Mouse (Mus musculus): ENCODE results near the gene Lrtm1. TPM values are rescaled to one million over a fixed set of nuclear protein-coding genes. Genes with fewer than 3 reads are reported as not detected.

Lrtm1 gene
- polyA plus RNA-seq, 1 experiment from 2014 or later: 1.7 TPM

DNA sequence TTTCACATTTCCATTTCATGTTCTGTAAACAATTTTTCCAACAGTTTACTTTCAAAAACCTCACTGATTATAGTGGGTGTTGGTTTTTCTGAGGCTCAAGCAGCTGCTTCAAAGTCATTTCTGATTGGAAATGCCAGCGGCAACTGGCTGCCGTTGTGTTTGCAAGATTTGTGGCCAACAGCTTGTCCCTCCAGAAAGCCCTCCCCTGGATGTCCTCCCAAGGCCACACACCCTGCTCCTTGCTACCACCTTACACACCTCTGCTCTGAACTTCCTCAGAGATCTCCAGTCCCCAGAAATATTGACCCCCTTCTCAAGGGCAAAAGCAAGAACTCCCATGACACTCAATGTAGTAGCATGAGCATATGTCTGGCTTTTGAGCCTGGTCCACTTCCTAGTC, 44.7 kb downstream of the Lrtm1 start:
- Histone ChIP-seq H3K27ac (ENCODE audit: low read depth) (no peak overlapping the region), H3K4me2 (ENCODE audit: low read depth, low read length) (no peak overlapping the region), H3K27me3 (ENCODE audit: insufficient read depth, low read length) (no peaks in the 10 kb centered on the region), H3K36me3 (replicated peaks; ENCODE audit: insufficient read depth, low read length) (no peaks in the 10 kb centered on the region), H3K9me3 (ENCODE audit: low read length) (no peaks in the 10 kb centered on the region), H3K4me3 (ENCODE audit: low read depth, low read length) (no peak overlapping the region), H3K9ac (replicated peaks) (no peak overlapping the region), H3K4me1 (ENCODE audit: insufficient read depth) (no peaks in the 10 kb centered on the region)
- no peak for ATAC-seq
- no peak for DNase-seq
- TF ChIP-seq CTCF (IDR thresholded peaks at IDR 0.05; ENCODE audit: low read depth) (no peak), EP300 (IDR thresholded peaks at IDR 0.05; ENCODE audit: low read depth) (no peak)
- WGBS (ENCODE audit: insufficient replicate concordance): 75% methylated on average over 2 of the region's 2 CpGs

DNA sequence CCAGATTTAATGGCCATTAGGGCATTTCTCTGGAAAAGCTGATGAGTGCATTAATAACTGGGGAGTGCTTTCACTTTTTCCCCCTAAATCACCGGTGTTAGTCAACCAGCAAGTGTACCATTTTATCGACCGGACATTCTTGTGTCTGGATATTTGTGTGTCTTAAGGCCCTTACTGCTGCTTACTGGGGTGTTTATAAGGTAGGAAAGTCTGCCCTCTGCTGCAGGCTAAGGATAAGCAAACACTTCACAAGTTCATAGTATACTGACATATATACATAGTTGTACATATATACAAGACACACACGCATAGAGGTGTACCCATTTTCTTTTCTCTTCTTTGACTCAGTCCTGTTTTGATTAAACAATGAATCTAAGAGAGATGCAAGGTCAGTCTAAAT, 55.7 kb downstream of the Lrtm1 start:
- TF ChIP-seq EP300 (IDR thresholded peaks at IDR 0.05; ENCODE audit: low read depth) (no peak), CTCF (IDR thresholded peaks at IDR 0.05; ENCODE audit: low read depth) (peak; percentile 45)
- Histone ChIP-seq H3K4me1 (ENCODE audit: insufficient read depth) (no peaks in the 10 kb centered on the region), H3K27me3 (ENCODE audit: insufficient read depth, low read length) (no peaks in the 10 kb centered on the region), H3K9me3 (ENCODE audit: low read length) (no peaks in the 10 kb centered on the region), H3K9ac (replicated peaks) (no peak overlapping the region), H3K36me3 (replicated peaks; ENCODE audit: insufficient read depth, low read length) (no peaks in the 10 kb centered on the region), H3K27ac (ENCODE audit: low read depth) (no peak overlapping the region), H3K4me3 (ENCODE audit: low read depth, low read length) (no peak overlapping the region), H3K4me2 (ENCODE audit: low read depth, low read length) (no peak overlapping the region)
- WGBS (ENCODE audit: insufficient replicate concordance): 86% methylated on average over 4 of the region's 4 CpGs
- ATAC-seq: no peak
- no peak for DNase-seq

DNA sequence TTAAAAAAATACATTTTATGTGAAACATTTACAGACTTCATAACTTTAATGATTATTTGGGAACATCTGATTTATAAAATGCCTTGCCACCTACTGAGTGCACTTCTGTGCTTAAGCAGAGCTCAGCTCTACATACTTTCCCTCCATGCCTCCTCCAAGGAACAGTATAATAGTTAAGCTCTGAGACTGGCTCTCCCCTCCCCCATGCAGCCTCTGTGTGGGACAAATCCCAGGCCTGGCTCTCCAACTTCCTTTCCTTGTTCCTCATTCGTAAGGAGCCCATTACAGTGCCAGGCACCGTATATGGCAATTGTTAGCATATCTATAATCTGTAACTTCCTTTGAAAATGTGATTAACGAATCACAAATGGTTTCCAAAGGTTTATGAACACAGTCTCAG, 59.4 kb downstream of the Lrtm1 start:
- Histone ChIP-seq H3K36me3 (replicated peaks; ENCODE audit: insufficient read depth, low read length) (no peaks in the 10 kb centered on the region), H3K27me3 (ENCODE audit: insufficient read depth, low read length) (no peaks in the 10 kb centered on the region), H3K9ac (replicated peaks) (no peak overlapping the region), H3K4me1 (ENCODE audit: insufficient read depth) (no peaks in the 10 kb centered on the region), H3K9me3 (ENCODE audit: low read length) (no peaks in the 10 kb centered on the region), H3K4me2 (ENCODE audit: low read depth, low read length) (no peak overlapping the region), H3K27ac (ENCODE audit: low read depth) (no peak overlapping the region), H3K4me3 (ENCODE audit: low read depth, low read length) (no peak overlapping the region)
- ATAC-seq (no peak), DNase-seq (no peak)
- TF ChIP-seq CTCF (IDR thresholded peaks at IDR 0.05; ENCODE audit: low read depth): no peak
- no peak for TF ChIP-seq EP300 (IDR thresholded peaks at IDR 0.05; ENCODE audit: low read depth)
- 42% methylated on average over 3 of the region's 3 CpGs for whole genome bisulfite sequencing (ENCODE audit: insufficient replicate concordance)

DNA sequence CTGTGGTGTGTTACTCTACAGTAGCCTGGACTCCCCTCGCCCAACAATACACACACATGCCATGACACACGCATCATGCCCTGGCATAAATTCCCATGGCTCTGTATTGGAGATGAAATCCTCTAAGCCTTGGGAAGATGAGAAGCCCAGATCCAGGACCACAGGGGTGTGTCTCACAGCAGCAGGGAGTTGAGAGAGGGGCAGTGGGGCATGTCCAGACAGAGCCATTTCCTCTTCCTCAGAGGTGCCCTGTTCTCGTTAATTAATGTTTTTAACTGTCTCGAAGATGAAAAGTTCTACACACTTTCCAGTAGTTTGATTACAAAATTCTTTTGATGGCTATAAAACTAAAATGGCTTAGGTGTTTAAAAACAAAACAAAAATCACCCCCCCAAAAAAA, 62.2 kb downstream of the Lrtm1 start:
- DNase-seq: no peak
- no peak overlapping the region for H3K9ac ChIP-seq (replicated peaks)
- no peaks in the 10 kb centered on the region for H3K36me3 ChIP-seq (replicated peaks; ENCODE audit: insufficient read depth, low read length)
- no peak for TF ChIP-seq CTCF (IDR thresholded peaks at IDR 0.05; ENCODE audit: low read depth)
- TF ChIP-seq EP300 (IDR thresholded peaks at IDR 0.05; ENCODE audit: low read depth): no peak
- no peak overlapping the region for H3K4me3 ChIP-seq (ENCODE audit: low read depth, low read length)
- no peak for ATAC-seq
- H3K27ac ChIP-seq (ENCODE audit: low read depth): no peak overlapping the region
- WGBS (ENCODE audit: insufficient replicate concordance): 71% methylated on average over 4 of the region's 4 CpGs
- H3K27me3 ChIP-seq (ENCODE audit: insufficient read depth, low read length): no peaks in the 10 kb centered on the region
- H3K4me1 ChIP-seq (ENCODE audit: insufficient read depth): no peaks in the 10 kb centered on the region
- no peaks in the 10 kb centered on the region for H3K9me3 ChIP-seq (ENCODE audit: low read length)
- no peak overlapping the region for H3K4me2 ChIP-seq (ENCODE audit: low read depth, low read length)

DNA sequence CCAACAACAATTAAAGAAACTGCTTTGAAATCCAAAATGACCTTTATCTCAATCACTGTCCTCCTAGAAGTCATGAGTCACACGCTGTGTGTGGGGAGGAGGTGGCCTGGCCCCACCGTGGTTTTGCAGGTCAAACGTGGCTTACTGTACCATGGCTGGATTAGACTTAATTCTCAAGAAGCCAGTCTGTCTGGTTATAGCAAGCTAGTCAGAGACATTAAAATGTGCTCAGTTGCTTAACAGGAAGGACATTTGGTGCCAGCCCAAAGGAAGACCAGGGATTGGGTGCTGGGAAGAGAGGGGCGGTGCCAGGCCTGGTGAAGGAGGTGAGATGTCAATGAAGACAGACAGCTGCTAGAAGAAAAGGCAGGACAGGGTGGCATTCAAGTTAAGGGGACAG, 62.6 kb downstream of the Lrtm1 start:
- Histone ChIP-seq H3K4me3 (ENCODE audit: low read depth, low read length) (no peak overlapping the region), H3K9ac (replicated peaks) (no peak overlapping the region), H3K4me1 (ENCODE audit: insufficient read depth) (no peaks in the 10 kb centered on the region), H3K27ac (ENCODE audit: low read depth) (no peak overlapping the region), H3K36me3 (replicated peaks; ENCODE audit: insufficient read depth, low read length) (no peaks in the 10 kb centered on the region), H3K9me3 (ENCODE audit: low read length) (no peaks in the 10 kb centered on the region), H3K4me2 (ENCODE audit: low read depth, low read length) (no peak overlapping the region), H3K27me3 (ENCODE audit: insufficient read depth, low read length) (no peaks in the 10 kb centered on the region)
- DNase-seq (no peak), ATAC-seq (no peak)
- TF ChIP-seq EP300 (IDR thresholded peaks at IDR 0.05; ENCODE audit: low read depth) (no peak), CTCF (IDR thresholded peaks at IDR 0.05; ENCODE audit: low read depth) (no peak)
- WGBS (ENCODE audit: insufficient replicate concordance): 59% methylated on average over 4 of the region's 4 CpGs

DNA sequence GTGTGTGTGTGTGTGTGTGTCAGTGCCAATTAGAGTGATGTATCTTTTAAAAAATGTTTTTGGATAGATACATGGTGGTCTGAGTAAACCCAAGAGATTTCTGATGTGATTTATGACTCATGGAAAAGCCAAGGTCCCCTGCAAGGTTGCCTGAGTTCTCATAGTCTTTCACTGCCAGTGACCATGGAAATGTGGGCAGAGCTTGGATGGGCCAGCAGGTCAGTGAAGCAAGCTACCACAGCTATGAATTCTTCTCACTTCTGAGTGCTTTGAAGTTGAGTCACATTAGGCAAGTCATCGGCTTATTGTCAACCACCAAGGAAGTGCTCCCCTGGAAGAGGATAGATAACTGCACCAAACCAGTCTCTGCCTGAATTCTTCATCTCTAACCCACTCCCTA, 64.2 kb downstream of the Lrtm1 start:
- no peak overlapping the region for H3K9ac ChIP-seq (replicated peaks)
- no peak overlapping the region for H3K27ac ChIP-seq (ENCODE audit: low read depth)
- no peaks in the 10 kb centered on the region for H3K4me1 ChIP-seq (ENCODE audit: insufficient read depth)
- no peak for TF ChIP-seq EP300 (IDR thresholded peaks at IDR 0.05; ENCODE audit: low read depth)
- no peak for TF ChIP-seq CTCF (IDR thresholded peaks at IDR 0.05; ENCODE audit: low read depth)
- H3K36me3 ChIP-seq (replicated peaks; ENCODE audit: insufficient read depth, low read length): no peaks in the 10 kb centered on the region
- no peak overlapping the region for H3K4me3 ChIP-seq (ENCODE audit: low read depth, low read length)
- no peaks in the 10 kb centered on the region for H3K9me3 ChIP-seq (ENCODE audit: low read length)
- DNase-seq (no peak), ATAC-seq (no peak)
- H3K4me2 ChIP-seq (ENCODE audit: low read depth, low read length): no peak overlapping the region
- 78% methylated on average over 1 of the region's 1 CpGs for WGBS (ENCODE audit: insufficient replicate concordance)
- H3K27me3 ChIP-seq (ENCODE audit: insufficient read depth, low read length): no peaks in the 10 kb centered on the region

All from liver, postnatal 0 days (tissue).